8 mouse cellular contexts compared by ENCODE assay signal in genomic region chr13:90515773-90516503, GRCm38 (mm10).
DNase-seq lines count a peak whose midpoint lies in the region; ATAC-seq and TF ChIP-seq lines count a peak whose summit lies in the region.

No protein-coding gene starts in this region.

- ATAC-seq in frontal cortex, adult (ENCODE audit: low TSS enrichment), result peak; percentile 76
- peak; percentile 100 for ATAC-seq in lung, embryonic 14.5 days (ENCODE audit: insufficient read depth)

- H3K4me2 ChIP-seq in lung, embryonic 14.5 days, result no peak overlapping the region

- no peaks in the 10 kb centered on the region for H3K9me3 ChIP-seq in lung, embryonic 14.5 days (ENCODE audit: low read depth, low read length)

- TF ChIP-seq POLR2A in bone marrow macrophage, adult 2 months (IDR thresholded peaks at IDR 0.05; ENCODE audit: borderline replicate concordance, low read depth, low read length), result no peak

- H3K27ac ChIP-seq in bone marrow macrophage, adult 2 months (ENCODE audit: insufficient read depth, low read depth, low read length), result peak overlapping the region; percentile 86
- peak overlapping the region; percentile 90 for H3K27ac ChIP-seq in lung, embryonic 14.5 days (ENCODE audit: low read depth)

- no peaks in the 10 kb centered on the region for H3K36me3 ChIP-seq in lung, embryonic 14.5 days (ENCODE audit: insufficient read depth)

- TF ChIP-seq CTCF in bone marrow macrophage, adult 2 months (IDR thresholded peaks at IDR 0.05; ENCODE audit: low read depth, low read length), result no peak
- TF ChIP-seq CTCF in lung, embryonic 14.5 days (IDR thresholded peaks at IDR 0.05; ENCODE audit: low read depth), result peak; percentile 63

- peaks cover 9% of the 10 kb centered on the region for H3K4me1 ChIP-seq in bone marrow macrophage, adult 2 months (ENCODE audit: control insufficient read depth, insufficient read depth, low read length)
- peaks cover 4% of the 10 kb centered on the region; the same call in 1 of the 2 replicates for H3K4me1 ChIP-seq in lung, embryonic 14.5 days (ENCODE audit: insufficient read depth)

- no peak overlapping the region for H3K9ac ChIP-seq in lung, embryonic 14.5 days

- intact Hi-C loops in heart, postnatal 25 days (cut with DNase I), result loop anchor here (10.0 kb wide), 1 partner anchor 421 kb away; no protein-coding TSS in a partner anchor

- 29% methylated on average over 3 of the region's 3 CpGs for WGBS in lung, embryonic 14.5 days

- no peaks in the 10 kb centered on the region for H3K27me3 ChIP-seq in lung, embryonic 14.5 days (ENCODE audit: insufficient read depth, low read length)

- DNase-seq in MEL-GATA-1-ER (ENCODE audit: extremely low read depth, low read depth), result peak; percentile 92
- DNase-seq in heart, postnatal 25 days (ENCODE audit: low spot score), result peak; percentile 81
- peak; percentile 30 to 51 for DNase-seq in layer of hippocampus, adult 8-10 months (ENCODE audit: low spot score in 2 of 2)
- peak; percentile 97 for DNase-seq in lung, embryonic 14.5 days
- peak; percentile 77 to 80 for DNase-seq in right cerebral cortex, postnatal 10 days (ENCODE audit: low spot score in 2 of 2)
- DNase-seq in thymus, postnatal 0 days (ENCODE audit: low spot score), result no peak

- H3K4me3 ChIP-seq in bone marrow macrophage, adult 2 months (ENCODE audit: insufficient read depth, low read length), result peak overlapping the region; percentile 41
- H3K4me3 ChIP-seq in lung, embryonic 14.5 days (ENCODE audit: low read depth, low read length), result no peak overlapping the region
